Mouse (Mus musculus) hindbrain, embryonic 11.5 days (tissue): ENCODE results near the gene Uox. TPM values are rescaled to one million over a fixed set of nuclear protein-coding genes. Genes with fewer than 3 reads are reported as not detected.

Source experiments
- ATAC-seq: fragments of 200-750 bp; cut with Nextera tagmentation; 2 replicates; pipeline ENCODE4 v1.8.0; 2017; ENCODE audit warnings: mild to moderate bottlenecking, moderate TSS enrichment, moderate library complexity; ENCODE audit not compliant: low FRiP score
- DNase-seq: peaks from one replicate; pipeline ENCODE4 v3.0.0-alpha.2; 2015; ENCODE audit warnings: low spot score
- H3K27ac ChIP-seq: fragments of 300-500 bp; sonication (generic); 2 replicates; pipeline ENCODE4 v1.5.1; 2014; ENCODE audit warnings: mild to moderate bottlenecking, low read depth, low read length
- H3K27me3 ChIP-seq: fragments of 300-500 bp; sonication (generic); 2 replicates; pipeline ENCODE4 v1.6.1; 2014; ENCODE audit warnings: mild to moderate bottlenecking, low read length, moderate library complexity, mixed read lengths; ENCODE audit not compliant: control insufficient read depth, insufficient read depth
- H3K36me3 ChIP-seq: fragments of 300-500 bp; sonication (generic); 2 replicates; pipeline ENCODE4 v1.6.1; 2014; ENCODE audit warnings: mild to moderate bottlenecking, low read length, moderate library complexity, mixed read lengths; ENCODE audit not compliant: control insufficient read depth, insufficient read depth
- H3K4me1 ChIP-seq: fragments of 300-500 bp; sonication (generic); replicated peaks from 2 replicates; pipeline ENCODE4 v1.6.1; 2014; ENCODE audit warnings: low read length, mixed read lengths; ENCODE audit not compliant: control insufficient read depth, insufficient read depth
- H3K4me2 ChIP-seq: fragments of 300-500 bp; sonication (generic); replicated peaks from 2 replicates; pipeline ENCODE4 v1.6.1; 2014; ENCODE audit warnings: mild to moderate bottlenecking, low read depth, low read length
- H3K4me3 ChIP-seq: fragments of 300-500 bp; sonication (generic); 2 replicates; pipeline ENCODE4 v1.5.1; 2014; ENCODE audit warnings: low read depth, low read length
- H3K9ac ChIP-seq: fragments of 300-500 bp; sonication (generic); 2 replicates; pipeline ENCODE4 v1.6.1; 2014; ENCODE audit warnings: low read depth, low read length
- H3K9me3 ChIP-seq: fragments of 300-500 bp; sonication (generic); 2 replicates; pipeline ENCODE4 v1.6.1; 2016; ENCODE audit warnings: low read length; ENCODE audit not compliant: control insufficient read depth
- WGBS: fragments of 180-500 bp; shearing (Covaris S2); extraction: QIAGEN DNeasy Blood & Tissue Kit; methylation state at CpG from one replicate; pipeline ENCODE4 v1.1.7; 2014; 5-methylcytosine and 5-hydroxymethylcytosine counted together
- polyA plus RNA-seq: library from polyadenylated mRNA; unstranded; fragments of >200 nt; fragmentation: Nextera tagmentation; extraction: Ambion mirVana; gene quantifications from 2 replicates; pipeline ENCODE4 v1.2.1, GENCODE M21; 2014

The Uox gene
- polyA plus RNA-seq, 1 experiment from 2014 or later, result not detected

DNA sequence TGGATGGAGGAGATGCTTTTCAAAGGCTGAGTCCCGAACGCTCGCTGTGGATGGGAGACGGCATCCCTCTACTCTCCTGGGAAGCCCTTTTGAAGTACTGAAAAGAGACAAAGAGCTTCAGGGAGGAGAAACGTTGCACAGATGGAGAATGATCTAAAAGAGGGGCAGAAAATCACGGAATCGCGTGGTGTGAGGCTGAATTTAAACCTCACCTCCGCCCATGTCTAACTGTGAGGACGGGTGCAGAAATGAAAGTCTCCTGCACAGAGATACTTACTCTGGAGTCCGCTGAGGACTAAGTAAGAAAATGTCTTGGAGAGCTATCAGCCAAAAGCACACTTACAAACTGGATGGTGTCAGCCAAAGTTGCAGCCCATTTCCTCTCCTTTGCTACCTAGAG, 51.7 kb downstream of the Uox start:
- whole genome bisulfite sequencing, result 85% methylated on average over 11 of the region's 11 CpGs
- ATAC-seq (no peak), DNase-seq (no peak)
- Histone ChIP-seq H3K4me2 (no peak overlapping the region), H3K9ac (no peak overlapping the region), H3K27ac (no peak overlapping the region), H3K4me1 (no peaks in the 10 kb centered on the region), H3K9me3 (no peaks in the 10 kb centered on the region), H3K27me3 (no peaks in the 10 kb centered on the region), H3K4me3 (no peak overlapping the region), H3K36me3 (no peaks in the 10 kb centered on the region)

DNA sequence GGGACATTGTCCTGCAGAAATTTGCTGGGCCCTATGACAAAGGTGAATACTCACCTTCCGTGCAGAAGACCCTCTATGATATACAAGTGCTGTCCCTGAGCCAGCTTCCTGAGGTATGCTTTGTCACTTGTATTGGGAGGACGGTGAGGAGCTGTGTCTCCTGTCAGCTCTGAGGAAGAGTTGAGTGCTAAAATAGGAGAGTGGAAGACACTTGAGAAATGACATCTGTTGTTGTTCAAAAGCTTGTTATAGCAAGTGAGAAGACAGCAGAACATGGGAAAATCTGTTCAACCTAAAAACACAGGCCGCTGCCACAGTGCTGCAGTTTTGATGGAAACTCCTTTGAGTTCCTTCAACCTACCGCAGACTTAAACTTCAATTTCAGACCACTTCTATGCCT, 55.5 kb downstream of the Uox start:
- H3K4me1 ChIP-seq, result no peaks in the 10 kb centered on the region
- H3K27me3 ChIP-seq, result no peaks in the 10 kb centered on the region
- H3K4me3 ChIP-seq, result no peak overlapping the region
- H3K27ac ChIP-seq, result no peak overlapping the region
- H3K4me2 ChIP-seq, result no peak overlapping the region
- ATAC-seq, result no peak
- no peaks in the 10 kb centered on the region for H3K9me3 ChIP-seq
- DNase-seq, result no peak
- no peak overlapping the region for H3K9ac ChIP-seq
- H3K36me3 ChIP-seq, result no peaks in the 10 kb centered on the region
- WGBS, result 88% methylated on average over 4 of the region's 4 CpGs

- Histone ChIP-seq H3K9ac (no peak overlapping the region), H3K27ac (no peak overlapping the region), H3K36me3 (no peaks in the 10 kb centered on the region), H3K4me2 (no peak overlapping the region), H3K9me3 (no peaks in the 10 kb centered on the region), H3K4me3 (no peak overlapping the region), H3K4me1 (no peaks in the 10 kb centered on the region), H3K27me3 (no peaks in the 10 kb centered on the region)
- WGBS, result 70% methylated on average over 8 of the region's 8 CpGs
- DNase-seq (no peak), ATAC-seq (no peak)
Measured at GRCm38 (mm10) chr3:146628227-146628982, 58.2 kb downstream of the Uox start.

DNA sequence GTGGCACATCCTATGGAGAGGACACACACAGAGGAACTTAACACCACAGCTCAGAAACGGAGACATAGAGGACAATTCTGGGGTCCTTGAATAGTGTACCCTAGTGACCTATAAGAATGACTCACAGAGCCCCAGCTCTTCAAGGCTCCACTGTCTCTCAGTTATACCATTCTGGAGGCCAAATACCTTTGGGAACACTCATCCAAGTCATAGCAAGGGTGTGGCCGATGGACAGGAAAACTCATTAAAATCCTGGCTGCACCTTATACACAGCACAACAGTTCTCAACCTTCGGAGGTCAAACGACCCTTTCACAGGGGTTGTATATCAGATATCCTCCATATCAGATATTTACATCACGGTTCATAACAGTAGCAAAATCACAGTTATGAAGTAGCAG, 62.3 kb downstream of the Uox start:
- Histone ChIP-seq H3K9ac (no peak overlapping the region), H3K27me3 (no peaks in the 10 kb centered on the region), H3K4me1 (no peaks in the 10 kb centered on the region), H3K36me3 (no peaks in the 10 kb centered on the region), H3K9me3 (no peaks in the 10 kb centered on the region), H3K4me2 (no peak overlapping the region), H3K27ac (no peak overlapping the region), H3K4me3 (no peak overlapping the region)
- ATAC-seq (no peak), DNase-seq (no peak)
- WGBS, result 82% methylated on average over 5 of the region's 5 CpGs

- ATAC-seq, result no peak
- Histone ChIP-seq H3K4me3 (no peak overlapping the region), H3K9ac (no peak overlapping the region), H3K9me3 (no peaks in the 10 kb centered on the region), H3K27me3 (no peaks in the 10 kb centered on the region), H3K36me3 (no peaks in the 10 kb centered on the region), H3K4me2 (no peak overlapping the region), H3K4me1 (no peaks in the 10 kb centered on the region), H3K27ac (no peak overlapping the region)
- 57% methylated on average over 4 of the region's 4 CpGs for WGBS
- no peak for DNase-seq
Measured at GRCm38 (mm10) chr3:146641818-146642427, 71.7 kb downstream of the Uox start.

- no peaks in the 10 kb centered on the region for H3K27me3 ChIP-seq
- no peak overlapping the region for H3K4me2 ChIP-seq
- H3K4me3 ChIP-seq, result no peak overlapping the region
- 76% methylated on average over 10 of the region's 10 CpGs for WGBS
- H3K9ac ChIP-seq, result no peak overlapping the region
- no peak overlapping the region for H3K27ac ChIP-seq
- no peaks in the 10 kb centered on the region for H3K36me3 ChIP-seq
- no peak for ATAC-seq
- DNase-seq, result no peak
- H3K4me1 ChIP-seq, result no peaks in the 10 kb centered on the region
- no peaks in the 10 kb centered on the region for H3K9me3 ChIP-seq
Measured at GRCm38 (mm10) chr3:146649311-146649894, 79.2 kb downstream of the Uox start.

- WGBS, result 91% methylated on average over 10 of the region's 10 CpGs
- no peaks in the 10 kb centered on the region for H3K4me1 ChIP-seq
- ATAC-seq (no peak), DNase-seq (no peak)
- no peak overlapping the region for H3K27ac ChIP-seq
- H3K4me3 ChIP-seq, result no peak overlapping the region
- no peak overlapping the region for H3K9ac ChIP-seq
- no peak overlapping the region for H3K4me2 ChIP-seq
- H3K36me3 ChIP-seq, result no peaks in the 10 kb centered on the region
- H3K9me3 ChIP-seq, result no peaks in the 10 kb centered on the region
- H3K27me3 ChIP-seq, result no peaks in the 10 kb centered on the region
Measured at GRCm38 (mm10) chr3:146650716-146651115, 80.5 kb downstream of the Uox start.

- Histone ChIP-seq H3K4me3 (no peak within 1 kb of the TSS), H3K27ac (no peak within 1 kb of the TSS), H3K4me1 (no peaks in the 10 kb centered on the region), H3K27me3 (no peaks in the 10 kb centered on the region), H3K9me3 (no peaks in the 10 kb centered on the region), H3K36me3 (no peaks in the 10 kb centered on the region), H3K9ac (no peak within 1 kb of the TSS), H3K4me2 (no peak within 1 kb of the TSS)
- 81% methylated on average over 3 of the region's 3 CpGs for WGBS
- ATAC-seq, result no peak
- DNase-seq, result no peak
Measured at GRCm38 (mm10) chr3:146651217-146651616, 81.0 kb downstream of the Uox start, which contains the start of gene 4930503B20Rik. Gene 4930503B20Rik (minus strand): TSS chr3:146651317.

DNA sequence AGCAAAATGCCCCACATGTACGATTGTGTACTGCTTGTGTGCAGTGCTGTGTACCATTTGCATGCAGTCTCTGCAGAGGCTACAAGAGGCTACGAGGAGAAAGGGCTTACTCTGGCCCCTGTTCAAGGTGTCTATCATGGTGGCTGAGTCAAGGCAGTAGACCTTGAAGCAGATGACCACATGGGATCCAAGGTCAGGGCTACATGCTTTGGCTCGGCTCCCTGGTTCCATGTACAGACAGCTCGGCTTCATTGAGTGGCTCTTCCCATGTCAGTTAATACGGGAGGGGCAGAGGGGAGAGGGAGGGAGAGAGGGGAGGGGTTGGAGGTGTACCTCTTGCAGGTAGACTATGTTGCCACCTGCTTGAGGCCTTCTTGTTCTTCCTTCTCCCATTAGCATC, 82.2 kb downstream of the Uox start:
- 93% methylated on average over 5 of the region's 5 CpGs for WGBS
- H3K27me3 ChIP-seq, result no peaks in the 10 kb centered on the region
- H3K9ac ChIP-seq, result no peak overlapping the region
- H3K4me3 ChIP-seq, result no peak overlapping the region
- H3K4me1 ChIP-seq, result no peaks in the 10 kb centered on the region
- no peaks in the 10 kb centered on the region for H3K9me3 ChIP-seq
- no peak overlapping the region for H3K27ac ChIP-seq
- DNase-seq, result no peak
- ATAC-seq, result no peak
- no peaks in the 10 kb centered on the region for H3K36me3 ChIP-seq
- H3K4me2 ChIP-seq, result no peak overlapping the region
